Mouse (Mus musculus) kidney, embryonic 15.5 days (tissue): ENCODE measurements around the gene Abcb8. TPM values are rescaled to one million over a fixed set of nuclear protein-coding genes. Genes with fewer than 3 reads are reported as not detected.

Source experiments
- ATAC-seq: fragments of 200-750 bp; cut with Nextera tagmentation; replicated peaks from 2 replicates; pipeline ENCODE4 v1.8.0; 2017; ENCODE audit warnings: moderate TSS enrichment; ENCODE audit not compliant: low FRiP score
- H3K27ac ChIP-seq: fragments of 300-500 bp; sonication (generic); 2 replicates; pipeline ENCODE4 v1.5.1; 2015; ENCODE audit warnings: mild to moderate bottlenecking, inconsistent platforms
- H3K27me3 ChIP-seq: fragments of 300-500 bp; sonication (generic); 2 replicates; pipeline ENCODE4 v1.6.1; 2015; ENCODE audit warnings: inconsistent platforms
- H3K36me3 ChIP-seq: fragments of 300-500 bp; sonication (generic); 2 replicates; pipeline ENCODE4 v1.6.1; 2015; ENCODE audit warnings: inconsistent platforms
- H3K4me1 ChIP-seq: fragments of 300-500 bp; sonication (generic); 2 replicates; pipeline ENCODE4 v1.6.1; 2015; ENCODE audit warnings: inconsistent platforms
- H3K4me2 ChIP-seq: fragments of 300-500 bp; sonication (generic); 2 replicates; pipeline ENCODE4 v1.6.1; 2015; ENCODE audit warnings: moderate library complexity, mild to moderate bottlenecking, inconsistent platforms
- H3K4me3 ChIP-seq: fragments of 300-500 bp; sonication (generic); replicated peaks from 2 replicates; pipeline ENCODE4 v1.5.1; 2015; ENCODE audit warnings: mild to moderate bottlenecking, inconsistent platforms
- H3K9ac ChIP-seq: fragments of 300-500 bp; sonication (generic); 2 replicates; pipeline ENCODE4 v1.6.1; 2015; ENCODE audit warnings: mild to moderate bottlenecking, inconsistent platforms
- H3K9me3 ChIP-seq: fragments of 300-500 bp; sonication (generic); replicated peaks from 2 replicates; pipeline ENCODE4 v1.6.1; 2016; ENCODE audit warnings: inconsistent platforms
- WGBS: fragments of 180-500 bp; shearing (Covaris S2); methylation state at CpG from one replicate; pipeline ENCODE4 v1.1.7; 2015; ENCODE audit warnings: mixed read lengths; 5-methylcytosine and 5-hydroxymethylcytosine counted together
- polyA plus RNA-seq: library from polyadenylated mRNA; unstranded; fragments of >200 nt; fragmentation: Nextera tagmentation; extraction: Ambion mirVana; gene quantifications from 2 replicates; pipeline ENCODE4 v1.2.1, GENCODE M21; 2015

Abcb8 gene
- polyA plus RNA-seq, 1 experiment from 2014 or later = 62.0 TPM

DNA sequence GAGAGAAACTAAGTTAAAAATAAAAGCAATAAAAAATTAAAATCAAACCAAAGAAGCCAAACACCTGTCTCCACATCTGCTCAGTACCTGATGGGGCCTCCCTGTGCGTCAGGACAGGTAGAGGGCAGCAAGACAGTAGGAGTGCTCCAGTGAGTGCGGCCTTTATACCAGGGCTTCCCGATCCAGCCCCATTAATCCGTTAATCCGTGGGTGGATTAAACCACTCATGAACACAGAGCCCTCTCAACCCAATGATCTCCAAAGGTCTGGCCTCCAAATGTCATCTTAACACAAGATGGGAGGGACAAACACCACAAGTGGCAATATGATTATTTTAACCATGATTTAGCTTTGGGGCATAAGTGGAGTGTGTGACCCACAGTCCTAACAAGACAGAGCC lies 19.7 kb upstream of the Abcb8 start:
- Histone ChIP-seq H3K36me3 (no peaks in the 10 kb centered on the region), H3K4me2 (no peak overlapping the region), H3K9me3 (no peaks in the 10 kb centered on the region), H3K4me1 (peaks cover 3% of the 10 kb centered on the region; the same call in 1 of the 2 replicates), H3K27ac (no peak overlapping the region), H3K27me3 (no peaks in the 10 kb centered on the region), H3K9ac (no peak overlapping the region), H3K4me3 (no peak overlapping the region)
- 81% methylated on average over 5 of the region's 5 CpGs for WGBS
- no peak for ATAC-seq

DNA sequence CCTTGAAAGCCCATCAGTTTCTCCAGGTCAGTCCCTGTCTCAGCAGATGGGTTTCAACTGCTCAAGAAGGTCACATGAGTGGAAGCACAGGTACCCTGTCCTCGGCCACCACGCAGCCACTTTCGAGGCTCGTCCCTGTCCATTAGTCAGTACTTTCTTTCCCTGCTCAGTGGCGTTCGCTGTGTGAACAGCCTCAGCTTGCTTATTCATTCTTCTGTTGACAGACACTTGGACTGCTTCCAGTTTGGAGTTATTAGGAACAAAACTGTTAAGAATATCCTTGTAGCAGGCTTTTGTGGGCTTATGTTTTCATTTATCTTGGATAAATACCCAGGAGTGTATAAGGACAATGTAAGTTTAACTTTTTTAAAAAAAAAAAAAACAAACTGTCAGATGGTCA lies 19.2 kb upstream of the Abcb8 start:
- H3K9me3 ChIP-seq = no peaks in the 10 kb centered on the region
- no peak overlapping the region for H3K4me3 ChIP-seq
- no peaks in the 10 kb centered on the region for H3K36me3 ChIP-seq
- H3K4me2 ChIP-seq = no peak overlapping the region
- ATAC-seq = no peak
- H3K27me3 ChIP-seq = no peaks in the 10 kb centered on the region
- 53% methylated on average over 6 of the region's 6 CpGs for WGBS
- no peak overlapping the region for H3K9ac ChIP-seq
- no peak overlapping the region for H3K27ac ChIP-seq
- H3K4me1 ChIP-seq = peaks cover 3% of the 10 kb centered on the region; the same call in 1 of the 2 replicates

- H3K36me3 ChIP-seq = no peaks in the 10 kb centered on the region
- H3K4me1 ChIP-seq = peaks cover 5% of the 10 kb centered on the region
- no peak overlapping the region for H3K4me2 ChIP-seq
- H3K27me3 ChIP-seq = no peaks in the 10 kb centered on the region
- WGBS = 69% methylated on average over 7 of the region's 7 CpGs
- H3K9ac ChIP-seq = no peak overlapping the region
- no peak overlapping the region for H3K27ac ChIP-seq
- H3K9me3 ChIP-seq = no peaks in the 10 kb centered on the region
- no peak for ATAC-seq
- no peak overlapping the region for H3K4me3 ChIP-seq
Measured at GRCm38 (mm10) chr5:24374666-24375328, 18.7 kb upstream of the Abcb8 start.

DNA sequence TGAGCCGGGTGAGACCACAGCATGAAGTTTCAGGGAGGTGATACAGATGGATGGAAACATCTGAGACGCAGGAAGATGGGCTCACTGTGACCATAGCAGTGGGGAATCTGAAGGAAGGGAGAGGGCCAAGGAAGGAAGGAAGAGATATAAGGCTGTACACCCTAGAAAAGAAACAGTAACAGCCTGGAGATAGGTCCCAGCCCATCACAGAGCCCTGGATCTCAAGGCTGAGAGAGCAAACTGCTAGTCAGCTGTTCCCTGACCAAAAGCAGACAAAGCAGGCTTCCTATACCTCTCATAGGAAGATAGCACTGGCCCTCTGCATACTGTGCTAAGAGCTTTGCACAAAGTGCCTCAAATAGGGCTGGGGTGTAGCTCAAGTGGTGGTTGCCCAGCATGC lies 14.8 kb upstream of the Abcb8 start:
- H3K4me2 ChIP-seq = no peak overlapping the region
- WGBS = 75% methylated on average over 2 of the region's 2 CpGs
- no peak for ATAC-seq
- H3K9me3 ChIP-seq = no peaks in the 10 kb centered on the region
- H3K27ac ChIP-seq = no peak overlapping the region
- H3K4me1 ChIP-seq = peaks cover 18% of the 10 kb centered on the region
- no peaks in the 10 kb centered on the region for H3K36me3 ChIP-seq
- H3K9ac ChIP-seq = no peak overlapping the region; the same call in 1 of the 2 replicates
- H3K4me3 ChIP-seq = no peak overlapping the region
- no peaks in the 10 kb centered on the region for H3K27me3 ChIP-seq

- Histone ChIP-seq H3K4me2 (no peak overlapping the region), H3K4me1 (peaks cover 23% of the 10 kb centered on the region), H3K27me3 (0 out of 2 replicates have a peak, but pooled peaks cover 2% of the 10 kb centered on the region), H3K4me3 (no peak overlapping the region), H3K27ac (no peak overlapping the region), H3K9me3 (no peaks in the 10 kb centered on the region), H3K36me3 (no peaks in the 10 kb centered on the region), H3K9ac (no peak overlapping the region)
- ATAC-seq = no peak
- 59% methylated on average over 4 of the region's 4 CpGs for WGBS
Measured at GRCm38 (mm10) chr5:24379501-24379900, 14.0 kb upstream of the Abcb8 start.

GRCm38 (mm10) chr5:24380499-24380898 lies 13.0 kb upstream of the Abcb8 start:
- ATAC-seq = no peak
- H3K4me2 ChIP-seq = no peak overlapping the region
- no peaks in the 10 kb centered on the region for H3K36me3 ChIP-seq
- H3K27me3 ChIP-seq = 0 out of 2 replicates have a peak, but pooled peaks cover 6% of the 10 kb centered on the region
- H3K4me1 ChIP-seq = peaks cover 31% of the 10 kb centered on the region
- no peak overlapping the region for H3K4me3 ChIP-seq
- H3K9me3 ChIP-seq = no peaks in the 10 kb centered on the region
- H3K27ac ChIP-seq = no peak overlapping the region
- H3K9ac ChIP-seq = no peak overlapping the region
- 87% methylated on average over 4 of the region's 4 CpGs for WGBS

DNA sequence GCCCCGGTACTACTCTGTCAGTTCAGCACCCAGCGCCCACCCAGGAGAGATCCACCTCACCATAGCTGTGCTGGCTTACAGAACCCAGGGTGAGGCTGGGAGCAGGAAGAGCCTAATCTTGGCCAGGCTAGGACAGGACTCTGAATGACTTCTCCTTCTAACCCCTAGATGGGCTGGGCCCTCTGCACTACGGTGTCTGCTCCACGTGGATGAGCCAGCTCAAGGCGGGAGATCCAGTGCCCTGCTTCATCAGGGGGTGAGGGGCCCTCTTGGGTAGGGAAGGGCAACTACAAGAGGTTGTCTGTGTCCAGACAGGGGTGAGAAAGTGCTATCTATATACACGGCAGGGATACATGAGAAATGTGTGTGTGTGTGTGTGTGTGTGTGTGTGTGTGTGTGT lies 12.0 kb upstream of the Abcb8 start:
- Histone ChIP-seq H3K9ac (no peak overlapping the region), H3K9me3 (no peaks in the 10 kb centered on the region), H3K27me3 (peaks cover 15% of the 10 kb centered on the region), H3K27ac (no peak overlapping the region), H3K4me2 (no peak overlapping the region), H3K36me3 (no peaks in the 10 kb centered on the region), H3K4me1 (peaks cover 31% of the 10 kb centered on the region), H3K4me3 (no peak overlapping the region)
- WGBS = 68% methylated on average over 6 of the region's 6 CpGs
- ATAC-seq = no peak

DNA sequence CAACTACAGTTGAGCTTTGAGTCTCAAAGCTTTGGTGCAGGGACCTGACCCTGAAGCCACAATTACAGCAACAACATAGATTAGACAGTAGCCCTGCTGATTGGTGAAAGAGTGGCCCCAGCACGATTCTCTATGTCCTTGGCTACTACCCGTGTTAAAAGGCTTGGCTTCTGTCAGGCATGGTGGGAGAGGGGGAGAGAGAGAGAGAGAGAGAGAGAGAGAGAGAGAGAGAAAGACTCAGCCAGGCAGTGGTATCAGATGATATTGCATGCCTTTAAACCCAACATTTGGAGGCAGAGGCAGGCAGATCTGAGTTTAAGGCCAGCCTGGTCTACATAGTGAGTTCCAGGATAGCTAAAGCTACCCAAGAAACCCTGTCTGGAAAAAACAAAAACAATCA lies 11.5 kb upstream of the Abcb8 start:
- no peak for ATAC-seq
- Histone ChIP-seq H3K36me3 (no peaks in the 10 kb centered on the region), H3K27ac (no peak overlapping the region), H3K4me1 (peaks cover 34% of the 10 kb centered on the region), H3K27me3 (peaks cover 20% of the 10 kb centered on the region), H3K9ac (no peak overlapping the region), H3K4me2 (no peak overlapping the region), H3K4me3 (no peak overlapping the region), H3K9me3 (no peaks in the 10 kb centered on the region)
- 58% methylated on average over 2 of the region's 2 CpGs for whole genome bisulfite sequencing

GRCm38 (mm10) chr5:24383026-24383859 lies 10.2 kb upstream of the Abcb8 start:
- no peaks in the 10 kb centered on the region for H3K36me3 ChIP-seq
- H3K4me2 ChIP-seq = peak overlapping the region; percentile 80
- ATAC-seq = peak; percentile 70
- H3K4me3 ChIP-seq = peak overlapping the region; percentile 48
- H3K27me3 ChIP-seq = peaks cover 31% of the 10 kb centered on the region
- H3K9me3 ChIP-seq = no peaks in the 10 kb centered on the region
- H3K4me1 ChIP-seq = peaks cover 46% of the 10 kb centered on the region
- H3K27ac ChIP-seq = peak overlapping the region; percentile 35; the same call in 1 of the 2 replicates
- peak overlapping the region; percentile 35 for H3K9ac ChIP-seq
- WGBS = 1% methylated on average over 34 of the region's 34 CpGs

DNA sequence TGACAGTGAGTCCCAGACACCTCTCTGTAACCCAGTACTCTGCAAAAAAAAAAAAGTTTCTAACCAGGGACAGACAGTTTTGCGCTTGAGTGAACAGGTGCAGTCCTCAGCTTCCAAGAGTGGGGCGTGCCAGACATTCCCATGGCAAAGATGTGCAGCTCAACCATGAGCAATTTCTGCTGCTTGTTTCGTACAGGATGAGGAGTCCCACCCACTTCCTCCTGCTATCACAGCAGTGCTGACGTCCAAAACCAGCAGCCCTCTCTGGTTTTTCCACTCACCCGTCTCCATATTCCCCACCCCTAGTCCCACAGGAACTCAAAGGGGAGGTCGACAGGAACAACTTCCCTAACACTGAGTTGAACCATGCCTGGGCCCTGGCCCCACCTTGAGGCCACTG lies 9.1 kb upstream of the Abcb8 start:
- Histone ChIP-seq H3K36me3 (no peaks in the 10 kb centered on the region), H3K9me3 (no peaks in the 10 kb centered on the region), H3K4me1 (peaks cover 57% of the 10 kb centered on the region), H3K27ac (peak overlapping the region; percentile 33; the same call in 1 of the 2 replicates), H3K4me2 (peak overlapping the region; percentile 80; the same call in 1 of the 2 replicates), H3K4me3 (no peak overlapping the region), H3K27me3 (peaks cover 38% of the 10 kb centered on the region), H3K9ac (no peak overlapping the region)
- ATAC-seq = no peak
- 41% methylated on average over 6 of the region's 6 CpGs for WGBS

DNA sequence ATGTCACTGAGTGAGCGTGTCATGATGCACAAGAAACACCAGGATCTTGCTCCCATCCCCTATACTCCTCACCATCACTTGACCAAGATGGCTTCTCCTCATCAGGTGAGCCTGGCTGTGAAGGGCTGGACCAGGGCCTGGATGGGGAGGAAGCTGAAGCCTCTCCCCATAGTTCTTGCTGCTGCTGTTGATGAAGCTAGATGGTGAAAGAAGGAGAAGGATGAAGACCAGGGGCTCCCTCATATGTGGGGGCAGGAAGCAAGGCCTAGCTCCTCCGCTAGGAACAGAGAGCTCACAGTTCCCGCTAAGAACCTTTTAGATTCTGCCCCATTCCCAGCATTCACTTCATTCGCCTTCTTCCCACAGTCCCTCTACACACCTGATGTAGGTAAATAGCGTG lies 8.1 kb upstream of the Abcb8 start:
- H3K9ac ChIP-seq = no peak overlapping the region
- no peak for ATAC-seq
- no peak overlapping the region for H3K4me3 ChIP-seq
- H3K9me3 ChIP-seq = no peaks in the 10 kb centered on the region
- peaks cover 55% of the 10 kb centered on the region for H3K4me1 ChIP-seq
- WGBS = 92% methylated on average over 5 of the region's 5 CpGs
- no peaks in the 10 kb centered on the region for H3K36me3 ChIP-seq
- H3K27ac ChIP-seq = no peak overlapping the region
- H3K4me2 ChIP-seq = no peak overlapping the region
- H3K27me3 ChIP-seq = peaks cover 38% of the 10 kb centered on the region

- ATAC-seq = no peak
- H3K9ac ChIP-seq = no peak overlapping the region
- no peak overlapping the region for H3K4me2 ChIP-seq
- no peaks in the 10 kb centered on the region for H3K36me3 ChIP-seq
- WGBS = 81% methylated on average over 10 of the region's 10 CpGs
- no peak overlapping the region for H3K27ac ChIP-seq
- peaks cover 38% of the 10 kb centered on the region for H3K27me3 ChIP-seq
- H3K4me1 ChIP-seq = peaks cover 55% of the 10 kb centered on the region
- H3K9me3 ChIP-seq = no peaks in the 10 kb centered on the region
- no peak overlapping the region for H3K4me3 ChIP-seq
Measured at GRCm38 (mm10) chr5:24385887-24386550, 7.4 kb upstream of the Abcb8 start.
